Mouse (Mus musculus) lung, postnatal 10 days (tissue): ENCODE results near the gene Lrrc52.

Source experiments
- DNase-seq: peaks from one replicate; pipeline ENCODE4 v3.0.0; 2021

The Lrrc52 gene

GRCm38 (mm10) chr1:167466765-167467426 is at the start of gene Lrrc52:
Gene Lrrc52 (minus strand): TSS chr1:167466780.
- DNase-seq = peak; percentile 76

GRCm38 (mm10) chr1:167511621-167512020 is 45.0 kb upstream of the Lrrc52 start:
- DNase-seq = no peak

GRCm38 (mm10) chr1:167506048-167506447 is 39.5 kb upstream of the Lrrc52 start:
- DNase-seq = no peak

- DNase-seq = no peak
These were observed 38.8 kb upstream of the Lrrc52 start for GRCm38 (mm10) chr1:167505427-167505826.

- DNase-seq = no peak
These were observed 32.7 kb upstream of the Lrrc52 start for GRCm38 (mm10) chr1:167499097-167499850.

GRCm38 (mm10) chr1:167497991-167498390 is 31.4 kb upstream of the Lrrc52 start:
- DNase-seq = no peak

GRCm38 (mm10) chr1:167497560-167497959 is 31.0 kb upstream of the Lrrc52 start:
- no peak for DNase-seq

GRCm38 (mm10) chr1:167491501-167491900 is 24.9 kb upstream of the Lrrc52 start:
- no peak for DNase-seq

GRCm38 (mm10) chr1:167487933-167488332 is 21.4 kb upstream of the Lrrc52 start:
- DNase-seq = peak; percentile 1

- no peak for DNase-seq
These were observed 20.5 kb upstream of the Lrrc52 start for GRCm38 (mm10) chr1:167486959-167487680.

GRCm38 (mm10) chr1:167482863-167483262 is 16.3 kb upstream of the Lrrc52 start:
- no peak for DNase-seq

GRCm38 (mm10) chr1:167473585-167473984 is 7.0 kb upstream of the Lrrc52 start:
- no peak for DNase-seq

- no peak for DNase-seq
These were observed 1.3 kb upstream of the Lrrc52 start for GRCm38 (mm10) chr1:167467916-167468315.

GRCm38 (mm10) chr1:167457311-167457710 is 9.3 kb downstream of the Lrrc52 start:
- DNase-seq = no peak

GRCm38 (mm10) chr1:167453048-167453447 is 13.5 kb downstream of the Lrrc52 start:
- DNase-seq = no peak

- no peak for DNase-seq
These were observed 14.1 kb downstream of the Lrrc52 start for GRCm38 (mm10) chr1:167452456-167452855.

GRCm38 (mm10) chr1:167448598-167448997 is 18.0 kb downstream of the Lrrc52 start:
- DNase-seq = no peak

- DNase-seq = no peak
These were observed 18.5 kb downstream of the Lrrc52 start for GRCm38 (mm10) chr1:167448088-167448487.

GRCm38 (mm10) chr1:167446516-167446915 is 20.1 kb downstream of the Lrrc52 start:
- DNase-seq = no peak

GRCm38 (mm10) chr1:167445167-167445566 is 21.4 kb downstream of the Lrrc52 start:
- DNase-seq = no peak

GRCm38 (mm10) chr1:167438231-167438885 is 28.2 kb downstream of the Lrrc52 start:
- no peak for DNase-seq

GRCm38 (mm10) chr1:167437091-167437490 is 29.5 kb downstream of the Lrrc52 start:
- DNase-seq = no peak
